Mouse (Mus musculus): ENCODE measurements around the gene Nacc2.

The Nacc2 gene

DNA sequence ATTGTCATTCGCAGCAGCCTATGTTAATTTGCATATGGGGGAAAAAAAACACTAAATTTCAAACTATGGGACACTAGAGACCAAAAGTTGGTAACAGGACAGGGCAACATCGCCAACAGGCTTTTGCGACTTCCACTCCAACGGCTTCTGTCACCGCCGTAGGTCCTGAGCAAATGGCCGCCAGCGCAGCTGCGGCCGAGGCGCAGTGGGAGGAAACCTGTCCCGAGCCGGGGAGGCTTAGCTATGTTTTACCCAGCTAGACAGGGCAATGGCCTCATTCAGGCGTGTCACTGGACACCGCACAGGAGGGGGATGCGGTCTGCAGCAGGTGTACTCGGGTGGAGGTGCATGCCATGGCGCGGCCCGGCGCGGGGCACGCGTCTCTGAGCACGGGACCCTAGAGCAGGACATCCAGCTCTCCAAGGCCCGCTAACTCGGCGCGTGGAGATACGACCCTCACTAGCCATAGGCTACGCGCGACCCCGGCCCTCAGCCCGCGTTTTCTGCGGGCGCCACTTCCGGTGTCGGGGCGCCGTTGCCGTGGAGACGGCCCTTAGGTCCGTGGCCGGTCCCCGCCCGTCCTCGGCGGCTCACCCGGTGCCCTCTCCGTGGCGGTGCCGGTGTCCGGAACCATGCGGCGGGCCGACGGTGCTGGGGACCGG lies 16.7 kb upstream of the Nacc2 start:
- DNase-seq (ENCODE audit: low spot score in 2 of 2): peak in 1 of 2 experiments; percentile 68

DNA sequence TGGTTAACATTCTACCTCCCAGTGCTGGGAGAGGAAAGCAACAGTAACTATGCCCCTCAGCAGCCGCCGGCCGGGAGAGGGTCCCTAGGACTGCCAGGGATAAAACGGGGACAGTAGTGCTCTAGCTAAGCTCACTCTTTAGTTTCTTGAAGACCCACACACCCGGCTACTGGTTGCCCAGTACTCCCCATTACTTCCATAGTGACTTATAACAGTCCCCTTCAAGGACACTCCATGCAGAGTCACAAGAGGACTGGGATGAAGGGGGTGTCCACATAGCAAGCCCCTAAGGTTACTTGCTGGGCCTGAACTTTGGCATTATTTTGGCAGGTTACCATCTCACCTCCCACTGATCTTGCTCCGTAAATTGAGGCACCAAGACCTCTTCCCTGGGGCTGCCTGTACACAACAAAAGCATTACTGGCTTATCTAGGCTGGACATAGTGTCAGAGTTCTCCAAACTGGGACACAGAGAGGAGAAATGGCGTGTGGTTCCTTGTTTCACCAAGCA lies 16.1 kb upstream of the Nacc2 start:
- DNase-seq (ENCODE audit: low spot score in 2 of 2): no peak

DNA sequence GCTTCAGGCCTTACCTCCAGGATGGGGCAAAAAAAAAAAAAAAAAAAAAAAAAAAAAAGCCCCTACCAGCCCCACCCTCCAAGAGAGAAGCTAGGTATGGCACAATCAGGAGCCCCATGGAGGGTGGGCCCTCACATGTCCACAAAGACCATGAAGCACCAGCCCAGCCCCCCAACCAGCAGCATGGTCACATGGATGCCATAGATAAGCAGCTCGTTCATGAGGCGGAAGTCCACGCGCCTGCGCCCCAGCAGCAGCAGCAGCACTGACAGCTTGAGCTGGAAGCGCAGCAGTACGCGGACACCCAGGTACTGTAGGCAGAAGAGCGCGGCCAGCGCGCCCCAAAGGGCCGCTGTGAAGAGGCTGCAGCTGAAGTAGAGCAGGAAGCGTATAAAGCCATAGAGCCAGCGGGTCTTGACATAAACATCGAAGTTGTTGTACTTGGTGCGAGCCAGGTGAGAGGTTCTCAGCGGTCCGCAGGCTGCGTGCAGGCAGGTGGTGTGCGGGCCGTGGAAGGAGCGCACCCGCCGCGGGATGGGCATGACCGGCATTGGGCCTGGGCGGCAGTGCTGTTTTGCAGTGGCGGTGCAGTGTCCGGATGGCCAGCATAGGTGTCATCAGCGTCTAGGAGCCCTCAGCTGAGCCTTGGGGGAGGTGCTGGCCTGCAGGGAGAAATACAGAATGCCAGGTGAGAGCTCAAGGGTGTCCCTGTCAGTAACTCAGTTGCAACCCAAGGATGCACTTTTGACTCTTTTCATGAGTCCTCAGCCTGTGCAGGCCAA lies 15.4 kb upstream of the Nacc2 start:
- DNase-seq (ENCODE audit: low spot score in 2 of 2): peak in 1 of 2 experiments; percentile 61

DNA sequence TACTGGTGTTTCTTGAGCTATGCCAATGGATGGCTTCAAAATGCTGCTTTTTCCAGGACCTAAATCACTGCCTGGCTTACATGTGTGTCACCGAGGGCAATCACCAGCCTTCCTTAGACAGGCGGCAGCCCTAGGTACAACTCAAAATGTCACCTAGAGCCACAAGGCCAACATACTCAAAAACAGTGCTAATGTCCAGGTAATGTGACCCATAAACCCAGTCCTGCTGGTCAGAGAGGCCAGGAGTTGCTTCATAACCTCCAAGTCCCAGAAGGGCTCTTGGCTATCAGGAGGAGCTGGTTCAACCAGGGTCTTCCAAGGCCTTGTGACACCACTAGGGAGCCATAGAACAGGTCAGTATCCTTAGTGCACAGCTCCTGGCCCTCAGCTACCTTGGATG lies 11.6 kb upstream of the Nacc2 start:
- DNase-seq (ENCODE audit: low spot score in 2 of 2): no peak

DNA sequence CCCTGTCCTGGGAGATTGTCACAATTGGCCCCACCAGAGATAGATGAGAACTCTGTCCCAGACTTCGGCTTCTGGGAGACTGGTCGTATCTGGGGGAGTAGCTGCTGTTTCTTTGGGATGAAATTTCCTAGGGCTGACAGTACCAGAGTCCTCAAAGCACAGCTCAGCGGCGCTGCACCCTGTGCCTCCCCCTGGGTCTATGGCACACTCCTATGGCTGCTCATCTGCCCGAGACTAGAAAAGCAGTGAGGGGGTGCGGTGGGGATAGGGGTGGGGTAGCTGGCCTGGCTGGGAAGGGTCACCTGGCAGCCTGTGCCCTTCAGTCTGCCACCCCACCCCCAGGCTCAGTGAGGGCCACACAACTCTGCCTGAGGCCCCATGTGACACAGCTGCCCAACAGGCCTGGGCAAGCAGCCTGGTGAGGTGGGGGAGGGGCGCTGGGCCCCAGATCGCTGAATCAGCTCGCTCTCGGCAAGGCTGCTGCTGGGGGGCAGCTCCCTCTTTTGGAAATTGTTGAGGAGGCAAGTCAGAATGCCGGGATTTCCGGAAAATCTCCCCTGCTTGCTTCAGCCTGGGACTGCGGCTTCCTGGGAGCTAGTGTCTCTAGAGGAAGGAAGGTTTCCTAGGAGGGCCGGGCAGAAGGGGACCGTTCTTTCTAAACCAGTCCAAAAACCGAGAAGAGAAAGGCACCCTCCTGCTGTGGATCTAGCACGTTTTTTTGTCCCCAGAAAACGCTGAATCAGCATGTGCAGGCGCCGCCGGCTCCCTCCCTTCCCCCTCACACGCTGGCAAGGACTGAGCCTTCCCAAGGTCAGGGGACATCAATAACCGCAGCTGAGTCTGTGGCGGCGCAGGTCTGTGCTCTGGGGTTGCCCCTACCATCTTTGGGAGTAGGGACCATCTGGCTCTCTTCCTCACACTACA lies 9.9 kb upstream of the Nacc2 start:
- DNase-seq (ENCODE audit: low spot score in 2 of 2): peak in 1 of 2 experiments; percentile 65

DNA sequence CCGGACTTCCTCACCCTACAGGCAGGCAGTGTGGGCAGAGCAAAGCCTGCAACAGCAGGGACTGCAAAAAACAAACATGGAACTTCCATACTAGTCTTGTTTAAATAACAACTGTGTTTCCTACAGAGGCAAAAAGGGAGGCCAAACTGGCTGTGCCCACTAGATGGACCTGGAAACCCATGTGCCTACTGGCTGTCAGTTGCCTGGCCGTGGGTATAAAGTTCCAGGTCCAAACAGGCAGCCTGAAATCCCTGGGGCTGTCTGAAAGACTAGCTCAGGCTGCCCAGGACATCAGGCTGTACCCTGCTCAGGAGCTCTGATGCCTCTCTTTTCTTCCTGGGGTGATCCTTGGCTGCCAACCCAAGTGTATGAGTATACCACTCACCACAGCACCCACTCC lies 8.3 kb upstream of the Nacc2 start:
- no peak for DNase-seq (ENCODE audit: low spot score in 2 of 2)

DNA sequence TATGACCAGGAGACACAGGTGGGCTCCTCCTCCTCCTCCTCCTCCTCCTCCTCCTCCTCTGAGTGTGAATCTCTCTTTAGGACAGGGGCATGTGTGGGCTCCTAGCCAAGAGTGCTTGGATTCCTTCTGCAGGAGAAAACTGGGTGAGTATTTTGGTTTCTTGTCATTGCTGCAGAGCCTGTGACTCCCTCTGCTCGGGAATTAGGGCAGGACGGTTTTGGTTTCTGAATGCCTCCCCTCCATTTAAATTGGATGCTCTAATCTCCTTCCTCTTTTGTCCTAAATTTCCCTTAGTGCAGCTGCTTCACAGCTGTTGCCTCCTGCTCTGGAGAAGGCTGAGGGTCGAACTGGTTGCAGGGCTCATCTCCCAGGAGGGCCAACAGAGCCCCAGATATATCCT lies 6.9 kb upstream of the Nacc2 start:
- DNase-seq (ENCODE audit: low spot score in 2 of 2): no peak

DNA sequence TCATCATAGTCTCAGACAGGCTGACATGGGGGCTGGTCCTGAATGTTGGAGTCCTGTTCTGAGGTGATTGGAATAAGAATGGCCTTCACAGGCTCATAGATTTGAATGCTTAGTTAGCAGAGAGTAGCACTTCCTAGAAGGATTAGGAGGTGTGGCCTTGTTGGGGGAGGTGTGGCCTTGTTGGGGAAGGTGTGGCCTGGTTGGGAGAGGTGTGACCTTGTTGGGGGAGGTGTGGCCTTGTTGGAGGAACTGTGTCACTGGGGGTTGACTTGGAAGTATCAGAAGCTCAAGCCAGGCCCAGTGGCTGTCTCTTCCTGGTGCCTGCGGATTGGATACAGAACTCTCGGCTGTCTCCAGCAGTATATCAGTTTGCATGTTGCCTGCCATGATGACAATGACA lies 6.3 kb upstream of the Nacc2 start:
- DNase-seq (ENCODE audit: low spot score in 2 of 2): no peak

DNA sequence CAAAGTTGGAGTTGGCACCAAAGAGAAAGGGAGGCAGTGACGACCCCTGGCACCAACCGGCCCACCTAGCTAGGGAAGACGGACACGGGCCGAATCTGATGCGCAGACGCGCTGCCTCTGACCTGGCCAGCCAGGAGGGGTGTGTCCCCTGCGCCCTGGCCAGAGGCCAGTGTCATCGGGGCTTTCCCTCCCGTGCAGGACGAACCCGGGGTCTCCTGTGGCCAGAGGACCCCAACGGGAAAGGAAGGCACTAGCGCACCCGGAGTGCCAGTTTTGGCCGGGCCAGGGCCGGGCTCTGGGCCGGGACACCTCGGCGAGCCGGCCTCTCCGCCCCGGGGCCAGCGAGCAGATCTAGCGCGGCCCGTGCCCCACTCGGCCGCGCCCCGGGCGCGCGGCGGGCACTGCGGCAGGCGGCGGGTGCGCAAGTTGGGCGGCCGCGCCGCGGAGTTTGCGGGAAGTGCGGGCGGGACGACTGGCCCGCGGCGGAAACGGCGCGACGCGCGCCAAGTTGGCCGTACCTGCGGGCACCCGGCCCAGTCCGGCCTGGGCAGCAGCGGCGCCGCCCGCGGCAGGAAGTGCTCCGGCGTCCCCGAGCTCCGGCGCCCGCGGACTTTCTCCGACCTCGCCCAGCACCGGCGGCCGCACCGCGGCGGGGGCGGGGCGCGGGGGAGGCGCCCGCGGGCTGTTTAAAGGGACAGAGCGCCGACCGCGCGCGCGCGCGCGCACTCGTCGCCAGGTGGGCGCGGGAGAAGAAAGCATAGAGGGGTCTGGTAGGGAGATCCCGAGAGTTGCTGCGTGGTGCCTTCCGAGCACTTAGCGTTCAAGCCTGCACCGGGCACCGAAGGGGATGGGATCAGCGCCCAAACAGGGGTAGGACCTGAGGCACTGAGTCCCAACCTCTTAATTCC lies 595 bp downstream of the Nacc2 start:
- DNase-seq (ENCODE audit: low spot score in 2 of 2): peak; percentile 45 to 59

DNA sequence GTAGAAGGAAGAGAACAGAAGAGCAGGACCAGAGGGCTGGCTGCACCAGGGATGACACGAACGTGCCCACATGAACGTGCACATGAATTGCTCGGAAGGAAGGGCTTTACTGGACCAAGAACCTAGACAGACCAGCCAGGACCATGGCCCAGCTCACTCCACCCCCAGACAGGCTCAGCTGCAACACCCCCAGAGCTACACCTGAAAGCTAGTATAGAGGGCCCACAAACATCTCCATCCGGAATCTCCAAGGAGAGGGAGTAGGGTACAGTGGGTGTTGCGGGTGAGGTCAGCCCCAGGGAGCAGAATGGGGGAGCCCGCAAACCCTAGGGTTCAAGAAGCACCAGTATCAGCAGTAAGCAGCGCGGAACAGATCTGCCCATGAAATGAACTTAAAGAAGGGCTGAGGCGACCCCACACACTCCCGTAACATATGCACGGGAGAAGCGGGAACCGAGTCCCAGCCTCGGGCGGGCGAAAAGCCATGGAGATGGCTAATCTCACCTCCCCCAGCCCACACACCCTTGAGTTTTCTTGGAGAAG lies 1.4 kb downstream of the Nacc2 start:
- no peak for DNase-seq (ENCODE audit: low spot score in 2 of 2)

DNA sequence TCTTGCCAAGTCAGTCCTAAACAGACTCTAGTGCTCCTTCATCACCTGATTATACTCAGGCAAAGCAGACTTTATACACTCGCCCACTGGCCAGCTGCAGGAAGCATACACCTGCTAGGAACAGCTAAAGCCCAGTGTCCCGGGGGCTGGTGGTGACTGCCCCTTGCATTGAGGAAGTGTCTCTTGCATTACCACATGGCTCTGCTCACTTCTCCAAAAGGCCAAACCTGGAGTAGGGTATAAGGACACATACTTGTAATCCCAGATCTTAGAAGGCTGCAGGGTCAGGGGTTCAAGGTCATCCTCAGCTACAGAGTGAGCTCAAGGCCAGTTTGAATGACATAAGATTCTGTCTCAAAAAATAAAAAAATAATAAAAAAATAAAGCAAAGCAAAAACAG lies 3.4 kb downstream of the Nacc2 start:
- DNase-seq (ENCODE audit: low spot score in 2 of 2): no peak

DNA sequence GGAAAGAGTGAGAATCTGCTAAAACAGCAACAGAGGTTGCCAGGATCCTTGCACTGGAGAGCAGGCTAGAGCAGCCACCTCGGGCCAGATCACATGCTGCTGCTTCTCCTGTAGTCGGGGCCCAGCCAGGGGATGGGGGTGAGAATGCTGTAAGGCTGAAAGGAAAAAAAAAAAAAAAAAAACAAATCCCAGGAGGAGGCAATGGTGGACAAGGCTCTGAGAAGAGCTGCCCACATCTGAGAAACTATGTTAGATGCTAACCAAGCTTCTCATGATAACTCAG lies 3.8 kb downstream of the Nacc2 start:
- DNase-seq (ENCODE audit: low spot score in 2 of 2): no peak

DNA sequence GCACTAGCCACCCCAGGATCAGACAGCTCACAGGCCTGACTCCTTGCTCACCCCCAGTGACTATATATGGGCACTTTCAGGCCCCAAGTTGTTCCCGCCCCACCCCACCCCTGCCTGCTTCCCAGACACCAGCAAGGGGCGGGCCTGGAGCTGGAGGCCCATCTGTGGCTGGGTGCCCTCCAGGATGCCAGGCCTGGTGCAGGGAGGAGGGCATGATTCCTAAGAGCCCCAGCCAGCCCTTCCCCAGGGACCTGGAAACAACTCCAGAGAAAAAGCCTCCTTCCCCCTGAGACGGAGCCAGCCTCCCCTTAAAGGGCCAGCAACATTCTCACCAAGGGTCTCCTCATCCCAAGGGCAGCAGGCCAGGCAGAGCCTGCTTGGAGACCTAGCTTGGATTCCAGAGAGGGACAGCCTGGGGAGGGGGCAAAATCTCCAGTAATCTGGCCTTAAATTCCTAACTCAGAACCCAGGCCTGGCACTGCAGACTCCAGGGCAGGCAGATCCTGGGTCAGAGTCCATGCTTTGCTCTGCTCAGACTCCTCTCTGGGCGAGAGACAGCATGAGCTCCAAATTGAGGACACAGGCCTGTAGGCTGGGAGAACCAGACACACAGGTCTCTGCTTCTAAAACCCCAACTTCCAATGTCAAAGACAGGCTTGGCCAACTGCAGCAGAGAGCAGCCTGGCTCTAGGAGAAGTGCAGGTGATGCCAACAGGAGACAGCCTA lies 4.3 kb downstream of the Nacc2 start:
- DNase-seq (ENCODE audit: low spot score in 2 of 2): no peak

DNA sequence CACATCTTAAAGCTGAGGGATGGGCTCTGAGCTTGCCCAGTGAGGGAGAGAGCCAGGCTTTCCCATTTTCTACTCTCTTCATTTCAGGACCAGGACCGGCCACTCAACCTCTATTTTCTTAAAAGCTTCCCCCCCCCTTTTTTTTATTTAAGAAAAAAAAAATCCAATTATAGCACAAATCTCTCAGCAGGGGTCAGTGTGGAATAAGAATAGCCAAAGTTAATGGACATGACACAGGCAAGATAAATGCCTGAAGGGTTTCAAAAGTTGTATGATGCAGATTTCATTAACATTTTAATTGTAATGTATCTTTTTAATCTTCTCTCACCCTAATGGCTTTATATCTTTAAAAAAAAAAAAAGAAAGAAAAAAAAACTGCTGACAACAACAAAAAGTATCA lies 5.4 kb downstream of the Nacc2 start:
- no peak for DNase-seq (ENCODE audit: low spot score in 2 of 2)

DNA sequence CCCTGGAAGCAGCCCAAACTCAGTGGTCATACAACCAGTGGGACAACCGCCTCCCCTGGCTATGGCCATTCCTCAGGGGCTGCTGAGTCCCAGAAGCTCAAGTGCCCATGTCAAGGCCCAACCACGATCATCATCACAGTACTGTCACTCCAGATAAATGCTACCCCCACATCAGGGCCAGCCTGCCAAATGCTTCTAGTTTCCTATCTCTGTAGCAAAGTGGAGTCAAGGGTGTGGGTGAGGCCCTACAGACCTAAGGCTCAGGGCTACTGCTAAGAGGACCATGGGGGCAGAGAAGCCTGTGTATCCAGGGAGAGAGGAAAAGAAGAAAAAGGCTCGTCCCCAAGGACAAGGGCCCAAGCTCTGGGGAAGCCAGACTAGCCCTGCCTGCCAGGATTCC lies 6.5 kb downstream of the Nacc2 start:
- no peak for DNase-seq (ENCODE audit: low spot score in 2 of 2)

DNA sequence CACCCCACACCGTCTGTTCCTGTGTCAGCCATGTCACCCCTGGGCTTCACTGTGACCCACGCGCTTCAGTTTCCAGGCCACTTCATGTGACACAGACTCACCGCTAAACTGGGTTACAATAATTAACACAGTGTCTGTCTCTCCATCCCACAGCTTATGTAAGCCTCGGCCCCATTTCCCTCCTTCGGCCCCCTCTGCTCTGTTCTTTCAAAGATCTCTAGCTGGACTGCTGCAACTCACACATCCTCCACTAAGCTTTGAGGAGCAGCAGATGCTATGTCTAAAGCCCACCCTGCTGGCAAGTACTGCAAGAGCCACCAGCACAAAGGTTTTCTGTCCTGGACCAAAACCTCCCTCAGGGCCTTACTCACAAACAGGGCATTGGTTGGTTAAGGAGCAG lies 7.8 kb downstream of the Nacc2 start:
- no peak for DNase-seq (ENCODE audit: low spot score in 2 of 2)

DNA sequence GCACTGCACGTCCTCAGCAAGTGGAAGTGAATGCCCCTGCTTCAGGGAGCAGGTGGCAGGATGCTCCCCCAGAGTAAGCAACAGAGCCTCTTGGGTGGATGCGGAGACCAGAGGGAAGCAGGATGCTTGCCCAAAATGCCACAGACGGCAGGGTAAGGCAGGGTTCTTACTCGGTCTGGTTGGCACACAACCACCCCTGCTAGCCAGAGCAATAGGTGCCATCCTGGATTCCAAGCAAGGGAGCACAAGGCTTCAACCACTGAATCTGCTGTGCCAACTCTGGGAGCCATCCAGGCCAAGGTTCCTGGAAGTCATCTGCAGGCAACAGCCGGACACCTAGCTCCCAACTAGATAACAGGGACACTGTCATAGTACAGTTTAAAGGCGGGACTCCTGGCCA lies 14.8 kb downstream of the Nacc2 start:
- DNase-seq (ENCODE audit: low spot score in 2 of 2): no peak

DNA sequence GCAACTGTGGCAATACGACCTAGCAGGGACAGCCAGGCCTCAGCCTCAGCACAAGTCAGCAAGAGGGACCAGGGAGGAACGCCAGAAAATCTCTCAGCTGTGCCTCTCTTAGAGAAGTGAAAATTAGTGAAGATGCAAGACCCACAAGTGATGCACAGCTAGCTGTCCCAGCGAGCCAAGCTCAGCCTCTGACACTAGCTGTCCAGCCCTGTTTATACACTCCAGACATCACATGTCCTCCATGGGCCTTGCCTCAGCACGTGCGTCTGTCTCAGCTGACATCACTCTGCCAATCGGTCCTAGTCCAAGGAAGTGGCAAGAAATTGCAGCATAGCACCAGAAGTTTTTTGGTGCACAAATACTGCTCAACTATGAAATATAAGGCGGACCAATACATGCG lies 16.0 kb downstream of the Nacc2 start:
- DNase-seq (ENCODE audit: low spot score in 2 of 2): no peak

DNA sequence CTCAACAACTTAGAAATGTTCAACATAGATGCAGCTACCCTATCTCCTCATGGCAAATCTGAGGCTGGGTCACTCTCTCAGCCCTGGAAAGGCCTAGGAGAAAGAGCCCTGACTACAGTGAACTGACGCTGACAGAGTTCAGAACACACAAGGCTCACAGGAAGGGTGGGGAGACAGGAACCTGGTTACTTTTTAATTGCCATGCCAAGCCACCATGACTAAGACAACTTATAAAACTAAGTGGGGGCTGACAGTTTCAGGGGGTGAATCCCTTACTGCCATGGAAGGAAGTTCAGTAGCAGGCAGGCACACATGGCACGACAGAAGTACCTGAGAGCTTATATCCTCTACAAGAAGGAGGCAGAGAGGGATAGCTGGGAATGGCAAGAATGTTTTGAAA lies 16.8 kb downstream of the Nacc2 start:
- DNase-seq (ENCODE audit: low spot score in 2 of 2): no peak

DNA sequence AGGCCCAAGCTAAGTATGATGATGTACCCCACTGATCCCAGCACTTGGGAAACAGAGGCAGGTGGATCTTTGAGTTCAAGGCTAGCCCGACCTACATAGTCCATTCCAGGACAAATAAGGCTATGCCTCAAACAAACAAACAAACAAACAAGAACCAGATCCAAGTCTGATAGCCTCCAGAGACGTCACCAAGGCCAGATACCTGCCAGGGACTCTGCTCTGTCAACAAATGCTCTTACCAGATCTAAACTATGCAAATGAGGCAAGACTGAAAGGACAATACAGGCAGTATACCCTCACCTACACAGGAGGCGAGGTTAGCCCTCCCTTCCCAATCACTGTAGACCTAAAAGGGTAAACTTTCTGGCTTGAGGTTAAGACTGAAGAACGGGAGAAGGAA lies 22.7 kb downstream of the Nacc2 start:
- DNase-seq (ENCODE audit: low spot score in 2 of 2): no peak

DNA sequence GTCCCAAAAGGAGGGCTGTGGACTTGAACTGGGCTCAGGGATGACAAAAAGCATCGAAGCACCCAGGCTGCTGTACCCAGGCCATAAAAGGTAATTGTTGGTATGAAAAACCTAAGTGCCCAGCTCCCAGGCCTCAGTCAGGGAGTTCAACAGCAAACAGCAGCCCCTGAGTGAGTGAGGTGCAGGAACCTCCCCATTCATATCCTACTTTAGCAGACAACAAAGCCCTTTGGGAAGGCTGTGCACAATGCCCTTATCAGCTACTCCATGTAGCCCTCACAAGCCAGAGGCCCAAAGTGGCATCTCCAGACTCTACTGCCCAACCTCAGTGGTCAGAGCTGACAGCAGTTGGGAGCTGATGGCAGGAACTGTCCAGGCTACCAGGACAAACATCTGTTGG lies 23.2 kb downstream of the Nacc2 start:
- no peak for DNase-seq (ENCODE audit: low spot score in 2 of 2)
